Mouse (Mus musculus): ENCODE data around the gene Kxd1. TPM values are rescaled to one million over a fixed set of nuclear protein-coding genes. Genes with fewer than 3 reads are reported as not detected.

Gene Kxd1
- total and polyA plus RNA-seq, 2 experiments from 2014 or later, result 36.3 to 53.1 TPM

DNA sequence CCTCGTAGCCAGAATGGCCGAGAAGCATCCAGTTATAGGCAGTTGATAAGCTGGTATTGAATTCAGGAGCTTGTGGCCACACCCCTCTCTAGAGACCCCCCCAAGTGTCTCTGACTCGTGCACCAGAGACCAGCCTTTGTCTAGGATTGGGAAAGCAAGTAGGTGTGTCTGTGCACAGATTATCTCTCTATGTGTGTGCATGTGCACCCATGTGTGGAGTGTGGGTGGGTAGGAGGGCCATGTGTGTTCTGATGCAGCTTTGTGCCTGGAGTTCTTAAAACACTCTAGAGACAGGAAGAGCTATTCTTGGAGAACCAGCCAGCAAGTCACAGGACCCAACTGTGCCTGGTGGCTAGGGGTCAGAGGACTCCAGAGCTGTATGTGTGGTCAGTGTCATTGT, 32.8 kb upstream of the Kxd1 start:
- H3K36me3 ChIP-seq (ENCODE audit: insufficient read depth, low read length), result peaks cover 3% of the 10 kb centered on the region; the same call in 1 of the 2 replicates
- no peak for TF ChIP-seq CTCF (IDR thresholded peaks at IDR 0.05)
- no peak for DNase-seq (ENCODE audit: low spot score)
- WGBS, result 59% methylated on average over 3 of the region's 3 CpGs
- H3K4me3 ChIP-seq (ENCODE audit: low read depth, low read length), result no peak overlapping the region
- no peak overlapping the region for H3K4me2 ChIP-seq (ENCODE audit: low read depth, low read length, poor library complexity, severe bottlenecking)
- no peak overlapping the region for H3K27ac ChIP-seq (ENCODE audit: low read depth, low read length)
- H3K9me3 ChIP-seq (ENCODE audit: low read length), result no peaks in the 10 kb centered on the region
- H3K9ac ChIP-seq (replicated peaks; ENCODE audit: low read length, poor library complexity, severe bottlenecking), result no peak overlapping the region
- no peak for ATAC-seq (ENCODE audit: low FRiP score)
- no peaks in the 10 kb centered on the region for H3K27me3 ChIP-seq (ENCODE audit: insufficient read depth, low read length)
- H3K4me1 ChIP-seq (ENCODE audit: insufficient read depth, low read length), result peaks cover 8% of the 10 kb centered on the region; the same call in 1 of the 2 replicates

DNA sequence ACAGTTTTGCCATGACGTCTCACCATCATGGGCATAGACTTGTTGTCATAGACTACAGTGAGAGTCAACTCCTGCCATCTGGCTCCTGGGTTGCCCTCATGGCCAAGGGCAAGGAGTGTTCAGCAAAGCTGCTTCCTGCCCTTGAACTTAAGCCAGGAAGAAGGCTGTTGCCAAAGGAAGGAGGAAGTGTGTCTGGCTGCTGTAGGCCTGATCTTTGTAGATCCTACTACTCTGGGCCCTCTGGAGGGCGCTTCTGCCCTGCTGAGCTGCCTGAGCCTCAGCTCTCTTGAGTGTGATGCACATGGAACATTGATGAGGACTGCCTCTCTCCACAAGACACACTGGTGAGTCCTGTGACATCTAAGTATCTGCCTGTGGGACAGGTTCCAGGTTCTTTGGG, 32.3 kb upstream of the Kxd1 start:
- no peaks in the 10 kb centered on the region for H3K9me3 ChIP-seq (ENCODE audit: low read length)
- no peaks in the 10 kb centered on the region for H3K27me3 ChIP-seq (ENCODE audit: insufficient read depth, low read length)
- no peak overlapping the region for H3K4me2 ChIP-seq (ENCODE audit: low read depth, low read length, poor library complexity, severe bottlenecking)
- H3K36me3 ChIP-seq (ENCODE audit: insufficient read depth, low read length), result peaks cover 3% of the 10 kb centered on the region; the same call in 1 of the 2 replicates
- H3K9ac ChIP-seq (replicated peaks; ENCODE audit: low read length, poor library complexity, severe bottlenecking), result no peak overlapping the region
- ATAC-seq (ENCODE audit: low FRiP score) (no peak), DNase-seq (ENCODE audit: low spot score) (peak; percentile 22)
- peak; percentile 51 for TF ChIP-seq CTCF (IDR thresholded peaks at IDR 0.05)
- H3K4me3 ChIP-seq (ENCODE audit: low read depth, low read length), result no peak overlapping the region
- H3K4me1 ChIP-seq (ENCODE audit: insufficient read depth, low read length), result peaks cover 8% of the 10 kb centered on the region; the same call in 1 of the 2 replicates
- H3K27ac ChIP-seq (ENCODE audit: low read depth, low read length), result no peak overlapping the region
- 76% methylated on average over 2 of the region's 2 CpGs for WGBS

DNA sequence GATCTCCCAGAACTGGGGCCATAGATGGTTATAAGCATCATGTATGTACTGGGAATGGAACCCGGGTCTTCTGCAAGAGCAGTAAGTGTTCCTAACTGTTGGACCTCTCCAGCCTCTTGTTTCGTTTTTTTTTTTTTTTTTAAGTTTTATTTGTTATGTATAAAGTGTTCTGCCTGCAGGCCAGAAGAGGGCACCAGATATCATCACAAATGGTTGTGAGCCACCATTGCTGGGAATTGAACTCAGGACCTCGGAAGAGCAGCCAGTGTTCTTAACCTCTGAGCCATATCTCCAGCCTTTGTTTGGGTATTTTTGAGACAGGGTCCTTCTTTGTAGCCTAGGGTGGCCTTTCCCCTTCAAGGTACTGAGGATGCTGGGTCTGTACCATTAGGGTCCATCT, 31.2 kb upstream of the Kxd1 start:
- Histone ChIP-seq H3K4me2 (ENCODE audit: low read depth, low read length, poor library complexity, severe bottlenecking) (no peak overlapping the region), H3K36me3 (ENCODE audit: insufficient read depth, low read length) (peaks cover 3% of the 10 kb centered on the region; the same call in 1 of the 2 replicates), H3K4me3 (ENCODE audit: low read depth, low read length) (no peak overlapping the region), H3K27me3 (ENCODE audit: insufficient read depth, low read length) (no peaks in the 10 kb centered on the region), H3K9me3 (ENCODE audit: low read length) (no peaks in the 10 kb centered on the region), H3K27ac (ENCODE audit: low read depth, low read length) (no peak overlapping the region), H3K4me1 (ENCODE audit: insufficient read depth, low read length) (peaks cover 8% of the 10 kb centered on the region; the same call in 1 of the 2 replicates), H3K9ac (replicated peaks; ENCODE audit: low read length, poor library complexity, severe bottlenecking) (no peak overlapping the region)
- 80% methylated on average over 3 of the region's 3 CpGs for WGBS
- DNase-seq (ENCODE audit: low spot score), result no peak
- TF ChIP-seq CTCF (IDR thresholded peaks at IDR 0.05), result peak; percentile 45
- no peak for ATAC-seq (ENCODE audit: low FRiP score)

DNA sequence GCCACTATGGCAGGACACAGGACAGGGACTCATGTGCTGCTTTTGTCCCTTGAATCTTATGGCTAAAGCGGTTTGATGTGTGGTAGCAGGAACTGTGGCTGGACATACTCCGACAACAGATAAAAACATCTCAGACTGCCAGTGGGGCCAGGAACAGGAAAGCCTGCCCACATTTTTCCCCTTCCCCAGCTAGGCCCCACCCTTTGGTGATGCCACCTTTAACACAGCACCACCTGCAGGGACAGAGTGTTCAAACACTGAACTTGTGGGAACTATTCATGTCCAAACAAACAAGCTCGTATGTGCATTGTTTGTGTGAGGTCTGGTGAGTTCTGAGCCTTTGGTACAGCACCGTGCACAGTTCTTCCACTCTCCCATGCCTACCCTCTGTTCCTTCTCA, 30.6 kb upstream of the Kxd1 start:
- no peak for ATAC-seq (ENCODE audit: low FRiP score)
- Histone ChIP-seq H3K9ac (replicated peaks; ENCODE audit: low read length, poor library complexity, severe bottlenecking) (no peak overlapping the region), H3K36me3 (ENCODE audit: insufficient read depth, low read length) (peaks cover 3% of the 10 kb centered on the region; the same call in 1 of the 2 replicates), H3K27me3 (ENCODE audit: insufficient read depth, low read length) (no peaks in the 10 kb centered on the region), H3K4me1 (ENCODE audit: insufficient read depth, low read length) (peaks cover 8% of the 10 kb centered on the region; the same call in 1 of the 2 replicates), H3K4me3 (ENCODE audit: low read depth, low read length) (no peak overlapping the region), H3K27ac (ENCODE audit: low read depth, low read length) (no peak overlapping the region), H3K9me3 (ENCODE audit: low read length) (no peaks in the 10 kb centered on the region), H3K4me2 (ENCODE audit: low read depth, low read length, poor library complexity, severe bottlenecking) (no peak overlapping the region)
- peak; percentile 29; the same call in 1 of the 2 replicates for TF ChIP-seq CTCF (IDR thresholded peaks at IDR 0.05)
- no peak for DNase-seq (ENCODE audit: low spot score)
- WGBS, result 70% methylated on average over 4 of the region's 4 CpGs

DNA sequence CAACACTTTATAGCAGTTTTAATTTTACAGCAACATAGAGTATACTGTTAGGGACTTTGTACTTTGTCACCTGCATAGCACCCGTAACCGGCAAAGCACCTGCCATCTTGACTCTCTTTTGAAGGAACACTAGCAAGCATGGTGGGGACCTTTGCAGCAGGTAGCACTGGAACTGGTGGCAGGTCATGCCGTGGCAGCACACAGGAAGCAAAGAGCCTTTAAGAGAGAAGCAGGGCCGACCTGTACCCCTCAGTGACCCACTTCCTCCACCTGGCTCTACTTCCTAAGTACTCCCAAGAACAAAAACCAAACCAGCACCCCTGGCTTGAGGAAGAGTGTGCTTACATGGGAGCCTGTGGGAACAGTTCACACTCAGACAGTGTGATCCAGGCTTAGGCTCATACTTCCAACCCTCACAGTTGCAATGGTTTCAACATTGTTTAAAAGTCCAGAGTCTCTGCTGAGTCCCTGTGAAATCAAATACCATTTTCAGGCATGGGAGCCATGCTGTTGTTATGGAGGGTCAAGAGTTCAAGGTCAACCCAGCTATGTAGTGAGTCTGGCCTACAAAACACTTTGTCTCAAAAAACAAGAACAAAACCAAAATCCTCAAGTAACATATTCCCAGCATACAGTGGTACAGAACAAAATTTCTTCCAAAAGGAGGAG, 27.5 kb upstream of the Kxd1 start:
- 95% methylated on average over 4 of the region's 4 CpGs for WGBS
- Histone ChIP-seq H3K4me3 (ENCODE audit: low read depth, low read length) (no peak overlapping the region), H3K4me2 (ENCODE audit: low read depth, low read length, poor library complexity, severe bottlenecking) (no peak overlapping the region), H3K27me3 (ENCODE audit: insufficient read depth, low read length) (no peaks in the 10 kb centered on the region), H3K9ac (replicated peaks; ENCODE audit: low read length, poor library complexity, severe bottlenecking) (no peak overlapping the region), H3K9me3 (ENCODE audit: low read length) (no peaks in the 10 kb centered on the region), H3K27ac (ENCODE audit: low read depth, low read length) (no peak overlapping the region), H3K4me1 (ENCODE audit: insufficient read depth, low read length) (0 out of 2 replicates have a peak, but pooled peaks cover 2% of the 10 kb centered on the region), H3K36me3 (ENCODE audit: insufficient read depth, low read length) (peaks cover 3% of the 10 kb centered on the region; the same call in 1 of the 2 replicates)
- DNase-seq (ENCODE audit: low spot score) (no peak), ATAC-seq (ENCODE audit: low FRiP score) (no peak)
- TF ChIP-seq CTCF (IDR thresholded peaks at IDR 0.05), result no peak

DNA sequence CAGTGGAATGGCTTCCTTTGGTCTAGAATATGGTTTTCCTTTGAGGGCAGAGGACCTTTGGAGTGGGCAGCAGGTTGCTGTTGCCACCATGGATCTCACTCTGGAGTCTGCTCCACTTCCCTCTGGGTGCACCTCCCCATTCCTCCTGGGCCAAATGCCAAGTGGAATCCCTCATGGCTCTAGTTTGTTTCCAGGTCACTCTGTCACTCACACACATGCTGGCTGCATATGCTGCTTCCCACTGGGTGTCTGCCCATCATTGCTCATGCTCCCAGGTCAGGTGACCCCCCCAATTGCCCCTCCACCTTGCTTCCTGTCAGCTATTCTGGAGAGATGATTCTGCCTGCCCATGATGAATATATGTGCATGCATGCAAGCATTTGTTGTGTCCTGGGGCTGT, 26.0 kb upstream of the Kxd1 start:
- H3K9ac ChIP-seq (replicated peaks; ENCODE audit: low read length, poor library complexity, severe bottlenecking), result no peak overlapping the region
- H3K27me3 ChIP-seq (ENCODE audit: insufficient read depth, low read length), result no peaks in the 10 kb centered on the region
- no peaks in the 10 kb centered on the region for H3K4me1 ChIP-seq (ENCODE audit: insufficient read depth, low read length)
- ATAC-seq (ENCODE audit: low FRiP score), result no peak
- peaks cover 3% of the 10 kb centered on the region; the same call in 1 of the 2 replicates for H3K36me3 ChIP-seq (ENCODE audit: insufficient read depth, low read length)
- DNase-seq (ENCODE audit: low spot score), result peak; percentile 64
- H3K4me2 ChIP-seq (ENCODE audit: low read depth, low read length, poor library complexity, severe bottlenecking), result no peak overlapping the region
- H3K9me3 ChIP-seq (ENCODE audit: low read length), result no peaks in the 10 kb centered on the region
- TF ChIP-seq CTCF (IDR thresholded peaks at IDR 0.05), result no peak
- no peak overlapping the region for H3K27ac ChIP-seq (ENCODE audit: low read depth, low read length)
- H3K4me3 ChIP-seq (ENCODE audit: low read depth, low read length), result no peak overlapping the region
